Mouse (Mus musculus): ENCODE measurements around the gene Atl1. TPM values are rescaled to one million over a fixed set of nuclear protein-coding genes. Genes with fewer than 3 reads are reported as not detected.
A peak's percentile ranks its signal among the peaks of the same experiment; 100 is the strongest.

Gene Atl1
- polyA plus RNA-seq, 1 experiment from 2014 or later: 80.6 TPM

DNA sequence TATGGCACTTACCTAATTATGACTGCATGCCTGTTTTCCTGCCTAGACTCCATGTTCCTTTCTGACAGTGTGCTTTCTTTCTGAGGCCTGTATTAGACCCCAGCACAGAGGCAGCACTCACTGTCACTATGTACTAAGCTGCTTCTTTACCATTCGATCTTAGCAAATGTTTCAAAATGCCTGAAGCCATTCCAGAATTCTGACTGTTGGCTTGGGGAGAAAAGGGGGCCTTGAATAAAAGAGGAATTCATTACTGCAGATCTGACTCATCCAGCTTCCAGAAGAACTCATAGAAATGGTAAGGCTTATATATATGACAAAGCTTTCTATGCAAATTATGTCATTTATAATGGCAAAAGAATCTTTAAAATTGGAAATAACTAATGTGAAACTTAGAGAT is 4.1 kb upstream of the Atl1 start:
- Histone ChIP-seq H3K9ac (peak overlapping the region; percentile 7; the same call in 1 of the 2 replicates), H3K9me3 (replicated peaks) (no peaks in the 10 kb centered on the region), H3K27me3 (no peaks in the 10 kb centered on the region), H3K36me3 (ENCODE audit: poor library complexity, severe bottlenecking) (peaks cover 5% of the 10 kb centered on the region; the same call in 1 of the 2 replicates), H3K27ac (no peak overlapping the region), H3K4me2 (no peak overlapping the region), H3K4me1 (peaks cover 31% of the 10 kb centered on the region), H3K4me3 (no peak overlapping the region)
- no peak for ATAC-seq
- WGBS: 72% methylated on average over 1 of the region's 1 CpGs

DNA sequence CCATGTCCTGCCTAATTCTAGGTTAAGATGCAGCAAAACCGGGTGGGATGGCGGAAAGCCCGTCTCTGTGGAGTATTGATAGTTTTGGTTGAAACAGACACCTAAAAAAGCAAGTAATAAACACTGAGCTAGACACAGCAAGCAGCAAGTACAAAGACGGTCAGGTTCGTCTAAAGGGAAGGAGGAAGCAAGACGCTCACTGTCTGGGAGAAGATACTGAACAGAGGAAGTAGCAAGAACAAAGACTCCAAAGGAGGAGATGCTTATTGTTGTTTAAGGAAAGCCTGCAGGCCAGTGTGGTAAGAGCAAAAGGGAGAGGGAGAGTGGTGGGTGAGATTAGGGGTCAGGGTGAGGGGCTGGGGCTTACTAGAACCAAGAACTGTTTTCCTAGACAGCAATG is 2.4 kb upstream of the Atl1 start:
- WGBS: 45% methylated on average over 6 of the region's 6 CpGs
- no peak for ATAC-seq
- peak overlapping the region; percentile 65 for H3K4me2 ChIP-seq
- no peaks in the 10 kb centered on the region for H3K9me3 ChIP-seq (replicated peaks)
- peaks cover 31% of the 10 kb centered on the region for H3K4me1 ChIP-seq
- peak overlapping the region; percentile 96; the same call in 1 of the 2 replicates for H3K9ac ChIP-seq
- peak overlapping the region; percentile 1; the same call in 1 of the 2 replicates for H3K4me3 ChIP-seq
- no peaks in the 10 kb centered on the region for H3K27me3 ChIP-seq
- no peak overlapping the region for H3K27ac ChIP-seq
- H3K36me3 ChIP-seq (ENCODE audit: poor library complexity, severe bottlenecking): peaks cover 5% of the 10 kb centered on the region; the same call in 1 of the 2 replicates

DNA sequence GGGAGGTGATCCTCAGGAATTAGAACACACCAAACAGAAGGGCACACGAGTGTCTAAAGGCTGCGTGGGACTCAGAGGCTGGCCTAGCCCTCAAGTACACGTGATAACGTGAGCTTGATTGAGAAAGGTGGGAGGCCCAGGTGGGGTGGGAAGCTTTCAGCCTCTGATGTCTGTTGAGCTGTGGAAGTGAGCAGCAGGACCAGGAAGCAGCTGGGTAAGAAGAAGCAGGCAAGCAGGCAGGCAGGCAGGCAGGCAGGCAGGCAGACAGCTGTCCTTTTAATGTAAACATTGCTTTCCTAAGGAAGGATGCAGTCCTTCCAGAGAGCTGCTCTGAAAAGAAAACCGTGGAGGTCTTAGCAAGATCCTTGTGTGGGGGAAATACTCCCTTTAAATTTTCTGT is 1.9 kb upstream of the Atl1 start:
- Histone ChIP-seq H3K9ac (peak overlapping the region; percentile 96; the same call in 1 of the 2 replicates), H3K4me3 (no peak overlapping the region)

DNA sequence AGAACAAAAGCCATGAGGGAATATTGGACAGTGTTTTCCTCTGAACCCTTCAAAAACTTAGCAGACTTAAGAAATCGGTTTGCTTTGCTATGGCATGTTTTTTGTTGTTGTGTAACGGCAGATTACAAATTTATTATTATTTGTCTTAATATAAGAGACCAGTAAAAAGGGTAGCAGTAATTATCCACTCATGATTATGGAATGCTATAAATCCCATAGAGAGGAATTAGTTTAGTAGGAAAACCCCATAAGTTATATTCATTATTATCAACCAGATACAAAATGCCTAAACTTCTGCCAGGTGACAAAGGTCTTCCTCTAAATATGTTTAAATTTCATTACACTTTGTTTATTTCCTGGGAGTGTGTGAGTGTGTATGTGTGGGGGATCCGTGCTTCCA is 693 bp upstream of the Atl1 start:
- 38% methylated on average over 3 of the region's 3 CpGs for WGBS
- H3K27ac ChIP-seq: peak overlapping the region; percentile 96; the same call in 1 of the 2 replicates
- peak overlapping the region; percentile 96 for H3K9ac ChIP-seq
- peak overlapping the region; percentile 93 for H3K4me3 ChIP-seq
- H3K4me2 ChIP-seq: peak overlapping the region; percentile 65
- peaks cover 31% of the 10 kb centered on the region for H3K4me1 ChIP-seq
- H3K9me3 ChIP-seq (replicated peaks): no peaks in the 10 kb centered on the region
- H3K36me3 ChIP-seq (ENCODE audit: poor library complexity, severe bottlenecking): peaks cover 5% of the 10 kb centered on the region; the same call in 1 of the 2 replicates
- no peaks in the 10 kb centered on the region for H3K27me3 ChIP-seq
- ATAC-seq: no peak

More for the DNA sequence above, 1.9 kb upstream of the Atl1 start:
- Histone ChIP-seq H3K27me3 (no peaks in the 10 kb centered on the region), H3K4me2 (peak overlapping the region; percentile 65), H3K4me1 (peaks cover 31% of the 10 kb centered on the region), H3K9me3 (replicated peaks) (no peaks in the 10 kb centered on the region), H3K36me3 (ENCODE audit: poor library complexity, severe bottlenecking) (peaks cover 5% of the 10 kb centered on the region; the same call in 1 of the 2 replicates), H3K27ac (no peak overlapping the region)
- WGBS: 29% methylated on average over 5 of the region's 5 CpGs
- ATAC-seq: no peak

DNA sequence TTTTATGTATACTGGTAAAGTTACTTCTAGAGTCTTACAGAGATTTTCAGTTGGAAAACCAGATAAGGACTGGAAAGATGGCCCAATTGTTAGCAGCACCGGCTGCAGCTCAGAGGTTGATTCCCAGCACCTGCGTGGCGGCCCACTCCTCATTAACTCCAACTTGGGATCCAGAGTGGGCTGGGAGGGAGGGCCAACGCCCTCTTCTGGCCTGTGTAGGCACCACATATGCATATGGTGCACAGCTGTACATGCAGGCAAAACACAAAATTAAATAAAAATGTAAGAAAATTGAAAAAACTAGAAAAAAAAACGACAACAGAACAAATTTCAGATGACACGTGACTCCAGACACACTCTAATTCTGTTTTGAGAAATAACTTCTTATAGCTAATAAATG is 1.5 kb downstream of the Atl1 start:
- no peak overlapping the region for H3K27ac ChIP-seq
- H3K4me2 ChIP-seq: no peak overlapping the region
- no peaks in the 10 kb centered on the region for H3K27me3 ChIP-seq
- ATAC-seq: no peak
- H3K9ac ChIP-seq: no peak overlapping the region
- 63% methylated on average over 6 of the region's 6 CpGs for WGBS
- no peaks in the 10 kb centered on the region for H3K9me3 ChIP-seq (replicated peaks)
- no peak overlapping the region for H3K4me3 ChIP-seq
- peaks cover 24% of the 10 kb centered on the region for H3K4me1 ChIP-seq
- no peaks in the 10 kb centered on the region for H3K36me3 ChIP-seq (ENCODE audit: poor library complexity, severe bottlenecking)

DNA sequence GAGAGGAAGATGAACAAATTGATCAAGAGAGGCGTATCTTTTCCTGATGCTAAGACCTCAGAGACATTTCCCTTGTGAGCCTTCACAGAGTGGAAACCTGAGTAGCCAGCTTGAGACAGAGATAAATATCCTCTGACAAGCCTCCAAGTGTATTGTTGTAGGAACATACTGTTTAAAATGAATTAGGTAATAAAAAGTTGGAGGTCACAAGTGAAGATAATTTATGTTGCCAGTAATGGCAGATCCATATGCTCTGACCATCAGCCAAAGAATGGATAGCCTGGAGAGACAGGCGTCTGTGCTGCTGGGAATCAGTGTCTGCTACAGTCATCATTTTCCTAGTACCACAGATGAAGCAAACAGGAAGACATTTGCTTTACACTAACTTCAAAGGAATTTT is 2.6 kb downstream of the Atl1 start:
- Histone ChIP-seq H3K27me3 (no peaks in the 10 kb centered on the region), H3K36me3 (ENCODE audit: poor library complexity, severe bottlenecking) (no peaks in the 10 kb centered on the region), H3K9ac (no peak overlapping the region), H3K9me3 (replicated peaks) (no peaks in the 10 kb centered on the region), H3K4me1 (peaks cover 16% of the 10 kb centered on the region), H3K4me2 (no peak overlapping the region), H3K4me3 (no peak overlapping the region), H3K27ac (no peak overlapping the region)
- no peak for ATAC-seq
- WGBS: 80% methylated on average over 2 of the region's 2 CpGs

DNA sequence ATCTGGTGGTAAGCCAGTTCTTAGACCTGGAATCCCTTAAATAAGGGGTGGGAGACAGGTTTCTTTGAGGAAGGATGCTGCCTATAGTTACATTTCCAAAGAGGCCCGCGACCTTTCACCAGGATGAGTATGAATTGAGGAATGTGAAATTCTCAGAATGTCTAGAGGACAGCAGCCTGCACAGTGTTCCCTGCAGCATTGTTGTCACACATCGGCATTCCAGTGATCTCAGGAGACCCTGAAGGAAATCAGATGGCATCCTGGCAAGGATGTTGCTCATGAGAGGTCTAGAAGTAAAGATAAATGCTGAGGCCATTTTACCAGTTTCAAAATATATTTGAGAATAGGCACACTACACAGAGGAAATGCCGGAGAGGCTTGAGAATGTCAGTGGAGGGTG is 5.7 kb downstream of the Atl1 start:
- 89% methylated on average over 4 of the region's 4 CpGs for WGBS
- no peaks in the 10 kb centered on the region for H3K4me1 ChIP-seq
- H3K4me2 ChIP-seq: no peak overlapping the region
- no peaks in the 10 kb centered on the region for H3K9me3 ChIP-seq (replicated peaks)
- H3K36me3 ChIP-seq (ENCODE audit: poor library complexity, severe bottlenecking): no peaks in the 10 kb centered on the region
- no peak overlapping the region for H3K4me3 ChIP-seq
- ATAC-seq: no peak
- H3K27ac ChIP-seq: no peak overlapping the region
- H3K27me3 ChIP-seq: no peaks in the 10 kb centered on the region
- H3K9ac ChIP-seq: no peak overlapping the region

DNA sequence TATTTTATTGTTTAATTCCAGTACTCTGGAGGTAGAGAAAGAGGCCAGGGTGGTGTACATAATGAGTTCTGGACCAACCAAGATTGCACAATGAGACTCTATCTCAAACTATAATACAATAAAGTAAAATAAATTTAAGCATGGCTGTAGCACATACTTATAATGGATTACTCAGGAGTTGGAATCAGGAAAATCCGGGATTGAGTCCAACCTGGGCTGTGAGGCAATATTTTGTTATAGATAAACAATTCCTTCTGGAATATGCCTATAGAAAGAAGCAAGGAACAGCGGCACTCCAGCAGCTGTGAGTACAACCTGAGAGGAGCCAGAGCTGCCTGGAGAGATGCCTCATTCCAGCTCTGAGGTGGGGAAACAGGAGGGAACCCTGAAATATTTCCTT is 12.6 kb downstream of the Atl1 start:
- no peaks in the 10 kb centered on the region for H3K27me3 ChIP-seq
- WGBS: 85% methylated on average over 2 of the region's 2 CpGs
- no peak overlapping the region for H3K4me2 ChIP-seq
- peaks cover 13% of the 10 kb centered on the region for H3K4me1 ChIP-seq
- no peak overlapping the region for H3K4me3 ChIP-seq
- no peaks in the 10 kb centered on the region for H3K9me3 ChIP-seq (replicated peaks)
- H3K27ac ChIP-seq: no peak overlapping the region
- no peak for ATAC-seq
- no peaks in the 10 kb centered on the region for H3K36me3 ChIP-seq (ENCODE audit: poor library complexity, severe bottlenecking)
- H3K9ac ChIP-seq: no peak overlapping the region

DNA sequence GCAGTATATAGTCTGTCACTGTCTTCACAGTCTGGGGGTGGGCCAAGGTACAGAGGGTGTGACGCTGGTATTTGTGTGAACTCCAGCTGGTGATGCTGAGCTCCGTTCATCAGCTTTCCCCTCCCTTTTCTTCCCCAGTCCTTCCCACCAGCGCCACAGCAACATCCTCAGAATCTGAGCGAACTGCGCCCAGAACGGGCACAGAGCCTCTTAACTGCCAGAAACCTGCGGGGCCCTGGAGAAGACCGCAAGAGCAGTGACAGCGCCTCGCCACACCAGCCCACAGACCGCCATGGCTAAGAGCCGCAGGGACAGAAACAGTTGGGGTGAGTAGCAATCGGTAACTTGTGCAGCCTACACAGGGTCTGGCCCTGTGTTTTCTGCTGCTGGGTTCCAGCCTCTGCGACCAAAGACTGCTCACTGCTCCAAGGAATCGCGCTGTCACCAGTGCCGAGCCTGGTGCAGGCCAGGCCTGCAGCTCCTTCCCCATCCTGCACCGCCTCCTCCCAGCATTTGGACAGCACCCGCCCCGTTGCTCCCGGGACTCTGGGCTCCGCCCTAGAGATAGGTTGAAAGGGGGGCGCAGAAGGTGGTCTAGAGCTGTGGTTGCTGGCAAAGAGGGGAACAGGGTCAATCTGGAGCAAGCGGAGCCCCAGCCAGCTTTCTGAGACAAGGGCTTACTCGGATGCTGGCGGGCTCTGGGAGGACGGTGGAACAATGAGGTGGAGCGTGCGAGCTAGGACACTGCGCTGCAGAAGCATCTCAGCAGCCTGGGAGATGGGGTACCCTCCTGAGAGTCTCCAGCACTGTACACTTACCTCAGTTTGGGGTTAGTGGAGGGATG is 15.5 kb downstream of the Atl1 start:
- ATAC-seq: peak; percentile 88
- peak overlapping the region; percentile 76 for H3K4me2 ChIP-seq
- under 1% methylated on average over 30 of the region's 30 CpGs for WGBS

DNA sequence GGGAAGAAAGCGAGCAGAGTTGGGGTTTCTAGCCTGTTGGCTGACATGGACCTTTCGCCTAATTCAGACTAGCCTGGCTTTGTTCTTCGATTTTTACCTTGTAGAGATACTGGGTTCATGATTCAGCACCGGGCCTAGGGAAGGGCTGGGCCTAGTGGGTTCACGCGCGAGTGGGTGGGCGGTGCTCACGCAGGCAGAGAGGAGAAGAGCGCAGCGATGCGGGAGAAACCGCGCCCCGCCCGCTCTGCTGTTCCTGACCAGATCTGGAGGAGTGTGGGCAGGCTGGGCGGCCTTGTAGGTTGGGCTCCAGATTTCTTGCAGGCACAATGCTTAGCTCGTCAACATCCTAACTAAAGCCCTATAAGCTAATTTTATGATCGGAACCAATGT is 16.1 kb downstream of the Atl1 start:
- Histone ChIP-seq H3K4me2 (peak overlapping the region; percentile 76), H3K27ac (peak overlapping the region; percentile 97), H3K4me3 (peak overlapping the region; percentile 70), H3K9me3 (replicated peaks) (no peaks in the 10 kb centered on the region), H3K27me3 (no peaks in the 10 kb centered on the region), H3K9ac (peak overlapping the region; percentile 92), H3K4me1 (peaks cover 13% of the 10 kb centered on the region), H3K36me3 (ENCODE audit: poor library complexity, severe bottlenecking) (no peaks in the 10 kb centered on the region)
- ATAC-seq: peak; percentile 81
- WGBS: 13% methylated on average over 19 of the region's 19 CpGs

More for the DNA sequence above, 15.5 kb downstream of the Atl1 start:
- H3K36me3 ChIP-seq (ENCODE audit: poor library complexity, severe bottlenecking): no peaks in the 10 kb centered on the region
- no peaks in the 10 kb centered on the region for H3K27me3 ChIP-seq
- H3K4me1 ChIP-seq: peaks cover 13% of the 10 kb centered on the region
- no peaks in the 10 kb centered on the region for H3K9me3 ChIP-seq (replicated peaks)
- H3K27ac ChIP-seq: peak overlapping the region; percentile 97
- peak overlapping the region; percentile 70 for H3K4me3 ChIP-seq
- H3K9ac ChIP-seq: peak overlapping the region; percentile 92

DNA sequence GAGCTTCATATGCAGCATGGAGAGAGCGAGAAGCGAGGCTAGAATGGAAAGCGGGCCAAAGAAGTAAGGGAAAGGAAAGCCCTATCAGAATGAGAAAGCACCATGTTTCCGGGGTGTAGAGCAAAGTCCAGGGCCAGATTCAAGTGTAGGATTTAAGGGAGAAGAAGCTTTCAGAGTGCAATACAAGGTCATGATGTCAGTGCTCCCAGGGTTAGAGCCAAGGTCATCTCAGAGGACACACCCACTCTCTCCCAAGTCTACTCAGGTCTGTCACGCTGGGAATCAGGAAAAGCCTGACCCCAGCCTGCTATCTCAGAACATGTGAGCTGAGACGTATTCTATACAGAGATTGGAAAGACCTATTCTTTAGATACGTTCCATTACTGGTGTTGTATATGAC is 19.5 kb downstream of the Atl1 start:
- no peaks in the 10 kb centered on the region for H3K36me3 ChIP-seq (ENCODE audit: poor library complexity, severe bottlenecking)
- no peak overlapping the region for H3K4me2 ChIP-seq
- no peak overlapping the region for H3K4me3 ChIP-seq
- no peak for ATAC-seq
- H3K4me1 ChIP-seq: peaks cover 12% of the 10 kb centered on the region
- no peak overlapping the region for H3K9ac ChIP-seq
- H3K27ac ChIP-seq: no peak overlapping the region
- no peaks in the 10 kb centered on the region for H3K9me3 ChIP-seq (replicated peaks)
- no peaks in the 10 kb centered on the region for H3K27me3 ChIP-seq
- 87% methylated on average over 7 of the region's 7 CpGs for WGBS

DNA sequence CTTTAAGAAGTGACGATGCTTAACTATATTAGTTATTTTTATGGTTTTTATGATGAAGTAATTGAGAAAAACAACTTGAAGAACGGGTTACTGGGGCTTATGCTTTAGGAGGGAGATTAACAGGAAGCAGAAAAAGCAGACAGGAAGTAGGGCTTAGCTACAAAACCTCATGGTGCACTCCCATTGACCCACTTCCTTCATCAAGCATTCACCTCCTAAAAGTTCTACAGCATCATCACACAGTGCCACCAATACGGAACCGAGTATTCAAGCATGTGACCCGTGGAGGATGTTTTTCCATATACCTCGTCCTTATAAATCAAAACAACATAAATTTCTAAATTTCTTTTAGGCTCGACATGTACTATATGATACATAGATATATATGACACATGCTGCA is 20.3 kb downstream of the Atl1 start:
- no peaks in the 10 kb centered on the region for H3K36me3 ChIP-seq (ENCODE audit: poor library complexity, severe bottlenecking)
- WGBS: 94% methylated on average over 7 of the region's 7 CpGs
- H3K27me3 ChIP-seq: no peaks in the 10 kb centered on the region
- peaks cover 4% of the 10 kb centered on the region; the same call in 1 of the 2 replicates for H3K4me1 ChIP-seq
- no peaks in the 10 kb centered on the region for H3K9me3 ChIP-seq (replicated peaks)
- no peak for ATAC-seq
- no peak overlapping the region for H3K4me3 ChIP-seq
- no peak overlapping the region for H3K9ac ChIP-seq
- no peak overlapping the region for H3K4me2 ChIP-seq
- no peak overlapping the region for H3K27ac ChIP-seq

Data from forebrain, embryonic 13.5 days (tissue).